Mouse (Mus musculus): ENCODE data around the gene 3110040N11Rik.
A peak's percentile ranks its signal among the peaks of the same experiment; 100 is the strongest.
"Not testable (repeated sequence)": the region's sequence is repeated elsewhere in the genome, so short reads cannot be mapped to it uniquely, and the experiment has no call there.

The 3110040N11Rik gene

DNA sequence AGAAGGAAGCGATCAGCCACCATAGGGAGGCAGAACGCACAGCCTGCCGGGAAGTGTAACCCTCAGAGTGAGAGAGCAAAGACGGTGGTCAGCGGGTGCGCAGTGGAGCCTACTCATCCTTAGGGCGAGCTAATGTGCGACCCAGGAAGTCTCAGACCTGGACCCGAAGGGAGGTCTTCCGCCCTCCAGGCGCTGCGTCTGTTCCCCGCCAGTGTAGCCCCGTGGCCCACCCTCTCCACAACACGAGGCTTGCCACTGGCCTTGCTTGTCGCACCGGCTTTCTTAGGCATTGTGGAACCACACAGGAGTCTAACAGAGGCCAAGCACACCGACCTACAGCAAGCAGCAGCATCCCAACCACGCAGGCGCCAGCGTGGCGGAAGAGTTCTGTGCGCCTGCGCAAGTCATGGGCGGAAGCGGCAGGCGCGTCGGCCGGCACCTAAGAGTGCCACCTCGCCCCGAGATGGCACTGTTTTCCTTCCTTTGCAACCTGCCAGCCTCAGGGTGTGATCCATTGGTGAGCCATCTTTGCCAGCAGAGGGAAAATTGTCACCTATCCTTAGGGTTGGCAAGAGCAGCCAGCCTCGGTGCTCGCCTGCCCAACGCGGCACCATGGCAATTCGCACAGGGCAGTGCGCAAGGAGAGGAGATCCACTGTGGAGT is at the start of gene 3110040N11Rik:
3110040N11Rik (minus strand) TSS at position 384 of the 663 bp plus-strand sequence.
- peak; percentile 89 for DNase-seq

GRCm38 (mm10) chr7:81837771-81838170 is 48.5 kb upstream of the 3110040N11Rik start:
- DNase-seq: not testable (repeated sequence)

DNA sequence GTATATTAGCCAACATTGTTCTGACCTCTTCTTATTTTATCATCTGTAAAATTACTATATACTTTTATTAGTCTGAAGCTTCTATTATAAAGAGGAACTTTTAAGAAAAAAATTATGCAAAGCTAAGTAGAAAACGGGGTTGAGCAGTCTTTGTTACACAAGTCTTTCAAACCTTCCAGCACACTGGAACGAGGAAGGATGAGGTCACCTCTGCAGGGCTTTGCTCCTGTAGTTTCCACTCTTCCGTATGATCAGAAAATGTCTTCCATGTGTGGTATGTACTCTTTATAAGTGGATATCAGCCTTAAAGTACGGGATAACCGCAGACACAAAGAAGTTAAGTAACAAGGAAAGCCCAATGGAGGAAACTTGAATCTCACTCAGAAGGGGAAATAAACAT is 46.2 kb upstream of the 3110040N11Rik start:
- DNase-seq: no peak

DNA sequence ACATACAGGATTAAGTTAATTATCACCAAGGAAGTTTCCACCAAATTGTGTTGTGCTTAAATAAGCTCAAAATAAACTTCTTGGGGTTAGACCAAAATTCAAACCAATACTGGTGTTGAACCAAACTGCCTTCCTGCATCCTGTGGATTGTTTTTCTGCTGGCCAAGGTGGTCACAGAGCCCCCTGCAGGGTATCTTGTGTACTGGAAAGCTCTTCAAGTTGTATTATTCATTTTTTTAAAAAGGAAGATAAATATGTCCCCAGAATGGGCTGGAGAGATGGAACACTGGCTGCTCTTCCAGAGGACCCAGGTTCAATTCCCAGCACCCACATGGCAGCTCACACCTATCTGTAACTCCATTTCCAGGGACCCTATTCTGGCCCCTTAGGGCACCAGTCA is 45.6 kb upstream of the 3110040N11Rik start:
- DNase-seq: no peak

- peak; percentile 94 for DNase-seq
Observed at GRCm38 (mm10) chr7:81829379-81829894, 40.2 kb upstream of the 3110040N11Rik start, which contains the start of gene Btbd1. Gene Btbd1 (minus strand): TSS chr7:81829431.

DNA sequence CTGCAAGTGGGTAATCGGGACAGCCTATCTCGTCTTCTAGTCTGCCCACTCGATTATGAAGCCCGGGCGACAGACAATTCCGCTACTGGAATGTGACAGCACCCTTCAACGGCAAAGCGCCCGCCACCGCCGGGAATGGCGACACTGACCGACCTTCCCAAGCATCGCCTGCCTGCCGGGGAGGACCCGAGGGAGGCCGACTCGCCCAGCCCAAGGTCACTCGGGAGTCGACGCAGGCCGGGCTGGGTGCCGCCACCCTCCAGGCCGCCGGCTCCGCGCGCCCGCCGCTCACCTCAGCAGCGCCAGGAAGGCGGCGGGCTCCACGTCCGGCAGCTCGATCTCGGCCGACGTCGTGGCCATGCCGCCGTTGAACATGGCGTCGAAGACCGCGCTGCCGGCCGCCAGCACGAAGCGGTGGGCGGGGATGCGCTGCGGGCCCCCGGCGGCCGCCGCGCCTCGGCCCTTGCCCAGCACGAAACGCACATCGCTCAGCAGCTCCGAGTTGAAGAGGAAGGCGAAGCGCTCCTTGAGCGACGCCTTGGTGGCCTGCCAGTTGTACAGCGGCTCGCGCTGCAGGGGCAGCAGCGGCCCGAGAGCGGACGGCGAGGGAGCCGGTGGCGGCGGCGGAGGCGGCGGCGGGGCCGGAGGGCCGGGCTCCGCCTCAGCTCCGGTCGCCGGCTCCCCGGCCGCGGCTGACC is 39.6 kb upstream of the 3110040N11Rik start:
- peak; percentile 68 for DNase-seq

DNA sequence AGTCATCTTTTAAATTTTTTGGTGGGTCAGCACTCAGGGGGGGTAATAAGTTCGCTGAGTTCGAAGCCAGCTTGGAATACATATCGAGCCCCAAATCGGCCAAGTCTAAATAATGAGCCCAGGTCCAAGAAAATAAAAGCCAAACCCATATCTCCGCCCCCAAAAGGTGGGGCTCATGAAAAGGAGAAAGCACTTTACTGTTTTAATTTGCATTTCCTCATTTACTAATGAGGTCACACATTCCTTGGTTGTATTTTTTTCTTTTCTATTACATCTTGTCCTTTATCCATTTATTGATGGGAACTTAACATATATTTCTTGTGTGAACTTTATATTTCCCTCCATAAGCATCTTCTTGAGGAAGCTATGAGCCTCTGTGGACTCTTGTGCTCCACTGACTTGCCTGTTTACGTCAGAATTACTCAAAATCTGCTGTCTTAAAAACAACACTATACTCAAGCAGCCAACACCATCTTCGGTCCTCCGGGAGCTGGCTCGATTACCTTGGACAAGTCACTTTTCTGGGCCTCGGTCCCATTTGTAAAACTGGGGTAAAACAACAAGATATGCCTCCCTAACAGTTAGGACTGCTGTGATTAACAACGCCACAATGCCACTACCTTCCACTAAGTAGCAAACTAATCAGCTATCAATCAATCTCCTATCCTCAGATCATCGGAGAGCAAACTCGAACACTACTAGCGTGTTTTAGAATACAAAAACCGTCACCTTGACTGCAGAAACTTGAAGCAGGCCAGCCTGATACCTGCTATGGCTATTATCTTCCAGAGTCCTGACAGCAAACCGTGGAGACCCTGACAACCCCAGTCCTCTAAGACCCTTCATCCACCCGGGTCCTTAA is 38.8 kb upstream of the 3110040N11Rik start:
- no peak for DNase-seq

GRCm38 (mm10) chr7:81825381-81825780 is 36.1 kb upstream of the 3110040N11Rik start:
- DNase-seq: peak; percentile 72

DNA sequence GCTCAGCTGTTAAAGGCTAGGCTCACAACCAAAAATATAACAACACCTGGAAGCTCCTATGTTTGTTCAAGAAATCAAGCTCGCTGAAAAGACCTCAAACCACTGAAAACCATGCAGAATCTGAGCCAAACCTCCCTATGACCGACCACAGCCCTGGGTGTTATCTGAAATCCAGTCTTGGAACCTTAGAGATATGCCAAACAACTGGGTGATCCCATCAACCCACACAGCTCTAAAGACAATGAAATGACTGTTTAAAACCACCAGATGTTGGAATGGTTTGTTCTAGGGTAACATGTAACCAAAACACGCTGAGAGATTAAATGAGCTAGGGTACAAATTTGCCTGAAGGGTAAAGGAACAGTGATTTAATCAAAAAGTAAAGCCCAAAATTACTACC is 35.6 kb upstream of the 3110040N11Rik start:
- no peak for DNase-seq

DNA sequence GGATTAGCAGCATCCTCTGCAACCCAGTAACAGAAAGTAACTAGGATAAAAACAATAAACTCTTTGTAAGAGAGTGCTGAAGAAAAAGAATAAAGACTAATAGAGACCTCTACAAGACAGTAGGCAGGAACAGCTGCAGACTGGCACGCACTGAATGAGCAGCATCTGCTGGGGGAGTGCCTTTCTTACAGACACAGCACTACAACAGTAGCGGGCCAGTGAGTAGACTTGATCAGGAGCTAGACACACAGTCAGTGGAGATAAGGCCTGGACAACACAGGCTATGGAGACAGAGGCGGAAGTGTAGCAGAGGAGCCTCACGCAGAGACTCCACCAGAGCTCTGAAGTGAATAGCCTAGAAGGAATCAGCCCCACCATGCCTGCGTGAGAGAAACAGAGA is 16.8 kb upstream of the 3110040N11Rik start:
- no peak for DNase-seq

DNA sequence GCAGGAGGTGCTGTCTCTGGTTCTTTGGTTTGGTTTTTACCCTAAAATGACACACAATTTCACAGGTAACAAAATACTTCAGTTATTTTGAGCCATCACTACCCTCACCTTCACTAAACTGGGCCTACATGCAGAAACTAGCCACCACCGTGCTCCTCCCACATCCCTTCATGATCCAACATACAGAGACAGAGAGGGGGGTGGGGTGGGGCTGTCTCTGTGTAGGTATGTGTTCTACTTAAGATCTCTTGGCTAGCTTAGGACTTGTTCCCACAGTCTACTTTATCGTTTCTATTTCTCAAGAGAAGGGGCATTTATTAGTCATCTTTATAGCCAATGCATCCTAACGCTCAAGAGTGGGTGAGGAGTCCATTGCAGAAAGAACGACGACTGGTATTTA is 742 bp downstream of the 3110040N11Rik start:
- DNase-seq: peak; percentile 34

DNA sequence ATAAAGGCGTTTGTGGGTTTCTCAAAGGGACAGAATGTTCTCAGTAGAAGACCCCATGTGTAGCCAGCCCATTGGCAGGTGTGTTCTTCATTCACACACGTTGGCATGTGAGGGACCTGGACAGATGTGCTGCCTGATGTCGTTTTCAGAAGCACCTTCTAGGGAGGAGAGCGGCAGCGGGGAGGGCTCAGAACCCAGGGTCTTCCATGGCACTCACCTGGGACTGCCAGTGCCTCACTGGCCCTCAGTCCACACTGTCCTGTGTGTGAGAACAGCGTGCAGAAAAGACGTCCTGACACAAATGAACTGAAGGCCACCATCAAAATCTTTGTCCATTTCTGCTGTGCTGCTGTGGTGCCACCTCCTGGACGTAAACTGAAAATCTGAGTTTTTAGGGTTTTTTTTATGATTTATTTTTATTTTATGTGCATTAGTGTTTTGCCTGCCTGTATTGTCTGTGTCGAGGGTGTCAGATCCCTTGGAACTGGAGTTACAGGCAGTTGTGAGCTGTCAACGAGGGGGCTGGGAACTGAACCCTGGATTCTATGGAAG is 11.5 kb downstream of the 3110040N11Rik start:
- DNase-seq: no peak

DNA sequence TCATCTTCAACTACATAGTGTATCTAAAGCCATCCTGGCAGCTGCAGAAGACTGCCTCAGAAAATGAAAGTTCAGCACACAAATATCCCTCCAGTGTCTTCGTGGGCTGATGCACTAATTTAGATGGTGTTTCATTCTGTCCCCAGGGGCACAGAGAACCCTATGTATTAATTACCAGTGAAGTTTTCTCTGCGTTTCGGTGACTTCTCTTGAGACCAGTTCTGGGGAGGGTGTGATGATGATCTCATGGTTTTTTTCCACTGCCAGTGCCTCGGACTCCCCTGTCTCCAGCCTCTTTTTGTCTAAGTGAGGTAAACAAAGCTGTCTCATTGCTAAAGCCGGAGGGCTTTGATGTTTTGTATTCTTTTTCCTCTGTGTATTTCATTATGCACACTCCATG is 14.0 kb downstream of the 3110040N11Rik start:
- DNase-seq: no peak

DNA sequence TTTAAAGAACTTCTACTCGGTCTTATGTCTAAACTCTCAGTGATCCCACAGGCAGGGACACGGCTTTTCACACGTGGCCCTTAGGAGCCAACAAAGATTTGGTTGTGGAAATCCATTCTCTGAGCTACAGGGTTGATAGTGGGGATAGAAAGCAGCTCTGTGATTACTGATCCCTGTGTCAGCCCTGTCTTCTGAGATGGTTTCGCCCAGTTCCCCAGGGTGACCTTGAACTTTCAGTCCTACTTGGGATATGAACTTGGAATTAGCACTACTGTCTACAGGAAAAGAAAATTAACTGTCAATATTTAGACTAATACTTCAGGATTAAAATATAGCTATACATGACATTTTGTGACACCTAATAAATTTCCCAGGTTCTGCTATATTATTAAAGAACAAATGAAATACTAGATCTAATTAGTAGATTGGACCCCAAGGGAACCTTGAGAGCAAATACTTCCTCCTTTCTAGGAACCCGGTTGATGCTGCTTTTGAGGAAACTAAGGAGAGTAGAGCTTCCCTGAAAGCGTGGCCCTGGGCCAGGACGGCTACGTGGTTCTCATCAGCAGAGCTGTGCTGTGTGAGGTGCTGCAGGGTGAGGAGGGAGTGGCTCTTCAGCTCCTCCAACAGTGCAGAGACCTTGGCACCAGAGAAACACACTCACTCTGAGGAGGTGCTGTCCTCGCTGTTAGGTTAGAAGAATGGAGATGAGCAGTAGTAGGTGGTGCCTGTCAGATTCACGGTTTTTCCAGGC is 16.3 kb downstream of the 3110040N11Rik start:
- no peak for DNase-seq

DNA sequence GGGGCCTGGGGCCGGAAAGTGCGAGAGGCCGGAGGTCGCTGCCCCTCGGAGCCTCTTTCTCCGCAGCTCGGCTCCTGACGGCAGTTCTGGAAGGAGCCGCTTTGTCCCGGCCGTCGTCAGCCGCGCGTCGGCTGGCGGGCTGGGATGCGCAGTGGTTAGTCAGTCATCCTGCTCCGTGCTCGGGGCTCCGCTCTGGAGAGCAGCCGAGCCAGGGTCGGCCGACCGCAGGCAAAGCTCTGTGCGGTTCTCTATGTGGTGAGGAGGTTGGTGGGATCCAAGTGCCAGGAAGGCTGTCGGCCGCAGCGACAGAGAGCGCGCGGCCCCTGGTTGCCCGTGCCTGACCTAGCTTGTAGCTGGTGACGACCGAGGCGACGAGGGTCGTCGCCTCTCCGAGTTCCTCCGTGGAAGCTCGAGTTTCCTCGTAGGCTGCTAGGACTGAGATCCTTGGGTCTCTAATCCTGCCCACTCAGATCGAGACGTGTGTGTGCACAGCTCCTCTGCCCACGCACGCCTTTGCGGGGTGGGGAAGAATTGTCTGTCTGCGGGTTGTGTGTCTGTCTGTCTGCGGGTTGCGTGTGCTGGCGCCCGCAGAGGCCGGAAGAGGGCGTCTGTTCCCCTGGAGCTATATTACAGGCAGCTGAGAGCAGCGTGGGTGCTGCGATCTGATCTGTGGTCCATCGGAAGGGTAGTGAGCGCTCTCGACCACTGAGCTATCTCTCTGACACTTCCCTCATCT is 26.0 kb downstream of the 3110040N11Rik start:
- peak; percentile 28 for DNase-seq

DNA sequence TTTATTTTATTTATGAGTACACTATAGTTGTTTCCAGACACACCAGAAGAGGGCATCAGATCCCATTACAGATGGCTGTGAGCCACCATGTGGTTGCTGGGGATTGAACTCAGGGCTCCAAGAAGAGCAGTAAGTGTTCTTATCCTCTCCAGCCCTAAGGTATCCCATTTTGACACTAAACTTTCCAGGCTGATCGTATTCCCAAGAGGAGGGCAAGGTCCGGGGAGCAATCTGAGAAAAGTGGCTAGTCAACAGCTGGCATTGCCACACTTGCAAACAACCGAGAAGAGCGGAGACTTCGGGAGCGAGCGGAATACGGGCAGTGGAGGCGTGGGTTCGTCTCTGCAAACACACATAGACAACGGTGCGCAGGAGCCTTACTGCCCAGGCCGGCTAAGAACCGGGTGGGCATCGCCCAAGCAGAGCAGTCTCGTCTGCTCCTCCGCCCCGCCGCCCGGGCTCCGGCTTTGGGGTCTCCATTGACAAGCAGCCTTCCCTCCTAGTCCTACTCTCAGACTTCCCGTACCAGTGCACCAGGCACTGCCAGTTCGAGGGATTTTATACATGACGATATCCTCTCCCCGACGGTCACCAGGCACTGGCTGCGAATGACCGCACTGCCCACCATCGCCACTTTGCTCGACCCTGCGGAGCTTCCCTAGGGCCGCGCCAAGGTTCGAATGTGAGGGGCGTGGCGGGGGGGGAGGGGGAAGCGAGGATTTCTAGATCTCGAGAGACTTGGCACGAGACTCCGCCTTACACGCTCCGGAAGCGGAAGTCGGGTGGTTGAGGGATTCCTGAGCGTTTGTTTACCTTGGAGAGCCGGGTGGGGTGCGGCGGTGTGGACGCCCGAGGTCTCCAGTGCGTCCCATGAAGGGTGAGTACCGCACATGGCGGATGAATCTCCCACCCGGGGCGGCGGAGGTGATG is 26.8 kb downstream of the 3110040N11Rik start, which contains the start of gene Ramac:
Ramac (plus strand) TSS at position 746 of the 930 bp plus-strand sequence.
- peak; percentile 96 for DNase-seq

GRCm38 (mm10) chr7:81747956-81748355 is 41.3 kb downstream of the 3110040N11Rik start:
- no peak for DNase-seq

- DNase-seq: peak; percentile 40
Observed at GRCm38 (mm10) chr7:81744145-81744544, 45.1 kb downstream of the 3110040N11Rik start.

DNA sequence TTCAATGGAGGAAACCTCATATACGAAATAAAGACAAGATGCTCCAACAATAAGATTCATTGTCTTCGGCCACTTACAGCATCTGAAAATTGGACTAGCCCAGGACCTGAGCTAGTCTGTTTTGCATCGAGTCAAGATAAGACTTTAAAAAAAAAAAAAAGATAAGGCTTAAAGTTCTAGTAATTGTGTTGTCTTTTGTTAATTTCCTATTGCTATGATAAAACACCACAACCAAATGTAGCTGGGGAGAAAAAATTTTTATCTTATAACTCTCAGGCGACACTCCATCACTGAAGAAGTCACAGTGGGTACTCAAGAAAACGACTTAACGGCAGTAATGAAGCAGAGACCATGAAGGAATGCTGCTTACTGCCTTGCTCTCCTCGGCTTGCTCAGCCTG is 49.3 kb downstream of the 3110040N11Rik start:
- DNase-seq: no peak

All from kidney, postnatal 10 days (tissue).